Mouse (Mus musculus) regulatory T cell (primary cell): ENCODE data around the gene Itpripl2.

Experiments
- in situ Hi-C: fragments of 300-600 bp; cut with MboI, MseI; formaldehyde crosslinking; loops from one replicate; pipeline ENCODE4 v1.15.1; 2025; ENCODE audit warnings: high pct_unique_total_duplicates

Gene Itpripl2

DNA sequence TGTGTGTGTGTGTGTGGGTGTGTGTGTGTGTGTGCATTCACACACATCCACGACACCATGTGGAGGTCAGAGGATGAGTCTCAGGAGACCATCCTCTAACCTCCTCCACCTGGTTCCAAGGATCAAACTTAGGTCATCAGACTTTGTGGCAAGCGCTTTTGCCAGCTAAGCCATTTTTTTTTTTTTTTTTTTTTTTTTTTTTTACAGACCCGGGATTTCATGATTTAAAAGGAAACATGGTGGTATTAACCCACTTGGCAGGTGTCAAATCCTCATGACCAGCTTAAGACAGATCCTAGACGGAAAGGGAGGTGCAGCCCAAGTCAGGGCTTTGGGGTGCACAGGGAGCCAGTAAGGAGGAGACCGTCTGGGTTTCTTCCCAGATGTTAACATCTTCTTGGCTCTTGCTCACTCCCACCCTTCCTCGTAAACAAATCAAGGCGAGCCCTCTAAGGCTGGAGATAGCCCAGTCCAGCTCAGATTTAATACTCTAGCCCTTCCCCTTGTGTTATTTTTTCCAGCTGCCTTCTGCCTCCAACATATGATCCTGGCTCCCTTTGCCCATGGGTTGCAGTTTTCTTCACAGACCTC is 47.8 kb downstream of the Itpripl2 start:
- in situ Hi-C loops: no loop called here

DNA sequence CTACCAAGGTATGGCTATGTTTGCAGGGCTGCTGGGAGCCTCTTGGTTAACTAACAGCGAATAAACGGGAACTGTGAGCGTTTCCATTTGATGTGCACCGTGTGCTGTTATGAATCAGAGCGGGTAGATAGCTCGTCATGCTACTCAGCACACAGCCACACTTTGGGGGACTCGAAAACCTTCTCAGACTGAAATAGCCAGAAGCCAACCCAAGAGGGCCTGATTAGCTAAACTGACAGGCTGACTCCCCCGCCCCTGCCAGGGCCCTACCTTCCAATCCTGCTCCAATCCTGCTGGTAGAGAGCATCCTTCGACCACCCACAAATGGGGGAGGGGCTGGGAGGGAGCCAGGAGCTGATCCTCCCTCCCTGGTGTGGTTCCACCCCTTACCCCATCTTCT is 48.4 kb downstream of the Itpripl2 start:
- in situ Hi-C loops: no loop called here

DNA sequence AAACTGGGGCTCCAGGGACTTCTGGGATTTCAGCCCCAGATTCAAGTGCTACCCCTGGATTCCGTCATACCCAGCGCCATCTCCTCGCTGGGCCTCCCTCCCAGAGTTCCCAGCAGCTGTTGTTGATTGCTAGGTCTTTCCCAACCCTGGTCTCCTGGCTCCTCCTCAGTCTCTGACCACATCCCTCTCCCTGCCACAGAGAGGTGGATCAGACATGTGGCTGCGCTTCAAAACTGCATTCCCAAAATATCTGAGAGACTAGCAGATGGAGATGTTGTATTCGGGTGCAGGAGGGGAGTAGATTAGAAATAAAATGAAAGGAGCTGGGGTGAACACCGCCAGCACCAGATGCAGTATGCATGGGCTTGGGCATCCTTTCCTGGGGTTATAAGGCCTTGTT is 50.2 kb downstream of the Itpripl2 start:
- in situ Hi-C loops: no loop called here

DNA sequence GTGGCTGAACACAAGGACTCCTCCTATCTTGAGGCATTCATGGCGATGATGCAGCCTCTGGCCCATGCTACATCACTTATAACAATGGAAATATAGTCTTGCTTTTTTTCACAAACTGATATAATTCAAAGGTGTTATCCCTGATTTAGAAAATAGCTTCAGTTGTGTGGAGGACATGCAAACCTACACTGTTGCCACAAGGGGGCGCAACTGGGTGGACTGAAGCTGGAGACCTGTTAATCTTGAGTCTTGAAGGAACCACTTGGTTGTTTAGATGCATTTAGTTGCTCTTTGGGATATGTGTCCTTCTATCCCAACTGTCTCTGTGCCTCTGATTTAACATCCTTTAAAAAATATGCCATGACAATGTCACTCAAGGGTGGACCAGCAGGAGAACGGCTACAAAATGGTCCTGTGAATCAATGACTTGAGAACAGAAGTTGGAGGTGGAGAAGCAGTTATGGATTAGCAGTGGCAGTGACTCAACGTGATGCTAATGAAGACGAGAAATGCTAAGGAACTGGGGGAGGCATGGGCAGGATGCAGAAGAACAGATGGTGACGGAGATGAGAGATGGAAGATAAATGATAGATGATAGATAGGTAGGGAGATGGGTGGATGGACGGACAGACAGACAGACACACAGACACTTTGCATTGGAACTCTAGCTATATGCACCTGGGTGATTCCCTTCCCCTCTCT is 54.5 kb downstream of the Itpripl2 start:
- in situ Hi-C loops: loop anchor here (5.0 kb wide), 1 partner anchor 75 kb away; no protein-coding TSS in a partner anchor
